Mouse (Mus musculus) naive thymus-derived CD4-positive, alpha-beta T cell, adult 2 months (primary cell): ENCODE results near the gene P2ry2.
A peak's percentile ranks its signal among the peaks of the same experiment; 100 is the strongest.

Experiments
- DNase-seq: peaks from one replicate; pipeline ENCODE4 v3.0.0-alpha.2; 2011; ENCODE audit warnings: low read depth

Gene P2ry2

GRCm38 (mm10) chr7:101026836-101027235 is 14.2 kb upstream of the P2ry2 start:
- no peak for DNase-seq

GRCm38 (mm10) chr7:101017492-101017891 is 4.8 kb upstream of the P2ry2 start:
- DNase-seq = no peak

- no peak for DNase-seq
Measured at GRCm38 (mm10) chr7:101017021-101017461, 4.4 kb upstream of the P2ry2 start.

- DNase-seq = no peak
Measured at GRCm38 (mm10) chr7:101014985-101015384, 2.3 kb upstream of the P2ry2 start.

- no peak for DNase-seq
Measured at GRCm38 (mm10) chr7:101014041-101014440, 1.4 kb upstream of the P2ry2 start.

- peak; percentile 62 for DNase-seq
Measured at GRCm38 (mm10) chr7:101011681-101012367, 842 bp downstream of the P2ry2 start.

GRCm38 (mm10) chr7:101010741-101011140 is 1.9 kb downstream of the P2ry2 start:
- no peak for DNase-seq

GRCm38 (mm10) chr7:101006201-101006600 is 6.5 kb downstream of the P2ry2 start:
- DNase-seq = no peak

GRCm38 (mm10) chr7:101005119-101005518 is 7.5 kb downstream of the P2ry2 start:
- no peak for DNase-seq

- no peak for DNase-seq
Measured at GRCm38 (mm10) chr7:101003442-101004326, 9.0 kb downstream of the P2ry2 start.

GRCm38 (mm10) chr7:101002274-101002673 is 10.4 kb downstream of the P2ry2 start:
- no peak for DNase-seq

GRCm38 (mm10) chr7:100999623-101000022 is 13.0 kb downstream of the P2ry2 start:
- no peak for DNase-seq

- no peak for DNase-seq
Measured at GRCm38 (mm10) chr7:100998578-100998960, 14.1 kb downstream of the P2ry2 start.

GRCm38 (mm10) chr7:100997951-100998577 is 14.6 kb downstream of the P2ry2 start:
- DNase-seq = no peak

GRCm38 (mm10) chr7:100997215-100997614 is 15.5 kb downstream of the P2ry2 start:
- no peak for DNase-seq

GRCm38 (mm10) chr7:100995951-100996350 is 16.7 kb downstream of the P2ry2 start:
- DNase-seq = no peak

- DNase-seq = no peak
Measured at GRCm38 (mm10) chr7:100995260-100995864, 17.3 kb downstream of the P2ry2 start.

- no peak for DNase-seq
Measured at GRCm38 (mm10) chr7:100993166-100993565, 19.5 kb downstream of the P2ry2 start.

GRCm38 (mm10) chr7:100991972-100992371 is 20.7 kb downstream of the P2ry2 start:
- peak; percentile 33 for DNase-seq

- no peak for DNase-seq
Measured at GRCm38 (mm10) chr7:100990636-100991311, 21.9 kb downstream of the P2ry2 start.

GRCm38 (mm10) chr7:100988092-100988491 is 24.6 kb downstream of the P2ry2 start:
- peak; percentile 66 for DNase-seq
